12 mouse cellular contexts compared by ENCODE assay signal in the genomic region with DNA sequence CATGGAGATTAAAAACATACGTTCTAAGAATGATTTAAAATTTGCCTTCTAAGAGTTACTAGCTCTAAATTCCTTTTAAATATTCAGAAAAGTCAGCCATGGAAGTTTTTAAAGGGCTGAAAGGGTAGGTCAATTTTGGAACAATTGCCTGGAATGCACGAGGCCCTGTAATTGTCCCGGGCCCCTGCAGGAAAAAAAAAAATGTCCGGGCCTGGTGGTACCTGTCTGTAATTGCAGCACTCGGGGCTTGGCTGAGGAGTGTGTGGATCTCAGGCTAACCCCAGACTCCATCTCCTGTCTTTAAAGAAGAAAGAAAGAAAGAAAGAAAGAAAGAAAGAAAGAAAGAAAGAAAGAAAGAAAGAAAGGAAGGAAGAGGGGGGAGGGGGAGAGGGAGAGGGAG.
"Had no signal": no experiment of that assay in that cellular context is flagged by ENCODE, and none has a peak within 500 bp of the region (broad histone marks: within the 10 kb centered on the region; RNA-seq: fewer than 3 reads in every experiment).

No protein-coding gene starts in this region.

- H3K9ac ChIP-seq: kidney, embryonic 15.5 days; limb, embryonic 12.5 days; liver, embryonic 13.5 days; liver, postnatal 0 days; lung, embryonic 15.5 days; midbrain, embryonic 12.5 days had no signal

- H3K4me2 ChIP-seq: kidney, embryonic 15.5 days; limb, embryonic 12.5 days; liver, embryonic 13.5 days; lung, embryonic 15.5 days; midbrain, embryonic 12.5 days had no signal

- H3K9me3 ChIP-seq: kidney, embryonic 15.5 days; limb, embryonic 12.5 days; liver, embryonic 13.5 days; lung, embryonic 15.5 days; midbrain, embryonic 12.5 days had no signal

- H3K4me3 ChIP-seq: kidney, embryonic 15.5 days; left cerebral cortex, adult 2 months; limb, embryonic 12.5 days; liver, embryonic 13.5 days; lung, embryonic 15.5 days; midbrain, embryonic 12.5 days had no signal

- DNase-seq: kidney, postnatal 25 days; liver; liver, embryonic 13.5 days; liver, postnatal 0 days; thymus, adult 18-20 months; thymus, postnatal 14 days had no signal

- H3K27ac ChIP-seq: kidney, embryonic 15.5 days; left cerebral cortex, adult 2 months; limb, embryonic 12.5 days; liver, embryonic 13.5 days; lung, embryonic 15.5 days; midbrain, embryonic 12.5 days had no signal

- H3K4me1 ChIP-seq: kidney, embryonic 15.5 days; liver, embryonic 13.5 days; lung, embryonic 15.5 days; midbrain, embryonic 12.5 days had no signal

- H3K27me3 ChIP-seq: kidney, embryonic 15.5 days; limb, embryonic 12.5 days; liver, embryonic 13.5 days; lung, embryonic 15.5 days; midbrain, embryonic 12.5 days had no signal

- H3K36me3 ChIP-seq: kidney, embryonic 15.5 days; limb, embryonic 12.5 days; liver, embryonic 13.5 days; lung, embryonic 15.5 days; midbrain, embryonic 12.5 days had no signal

- ATAC-seq: liver, postnatal 0 days; midbrain, embryonic 16.5 days had no signal
